Mouse (Mus musculus) limb, embryonic 14.5 days (tissue): Measurements from ENCODE around the gene RPS10-NUDT3. TPM values are rescaled to one million over a fixed set of nuclear protein-coding genes. Genes with fewer than 3 reads are reported as not detected.

Experiments
- ATAC-seq: fragments of 200-750 bp; cut with Nextera tagmentation; 2 replicates; pipeline ENCODE4 v1.8.0; 2017; ENCODE audit warnings: low read depth, moderate number of reproducible peaks, moderate TSS enrichment; ENCODE audit not compliant: low FRiP score
- DNase-seq: peaks from one replicate; pipeline ENCODE4 v3.0.0-alpha.2; 2015; ENCODE audit warnings: low spot score
- H3K27ac ChIP-seq: fragments of 300-500 bp; sonication (generic); replicated peaks from 2 replicates; pipeline ENCODE4 v1.5.1; 2014; ENCODE audit warnings: low read depth, mild to moderate bottlenecking, low read length, moderate library complexity, mixed read lengths
- H3K27me3 ChIP-seq: fragments of 300-500 bp; sonication (generic); 2 replicates; pipeline ENCODE4 v1.6.1; 2014; ENCODE audit warnings: low read length, mixed read lengths; ENCODE audit not compliant: control insufficient read depth, insufficient read depth
- H3K36me3 ChIP-seq: fragments of 300-500 bp; sonication (generic); 2 replicates; pipeline ENCODE4 v1.6.1; 2014; ENCODE audit warnings: mild to moderate bottlenecking, low read length, moderate library complexity, mixed read lengths; ENCODE audit not compliant: control insufficient read depth, insufficient read depth
- H3K4me1 ChIP-seq: fragments of 300-500 bp; sonication (generic); 2 replicates; pipeline ENCODE4 v1.6.1; 2014; ENCODE audit warnings: antibody characterized with exemption, low read length, mixed read lengths; ENCODE audit not compliant: control insufficient read depth, insufficient read depth
- H3K4me2 ChIP-seq: fragments of 300-500 bp; sonication (generic); replicated peaks from 2 replicates; pipeline ENCODE4 v1.6.1; 2014; ENCODE audit warnings: low read depth, mild to moderate bottlenecking, low read length, moderate library complexity; ENCODE audit not compliant: severe bottlenecking
- H3K4me3 ChIP-seq: fragments of 300-500 bp; sonication (generic); replicated peaks from 2 replicates; pipeline ENCODE4 v1.5.1; 2014; ENCODE audit warnings: low read length
- H3K9ac ChIP-seq: fragments of 300-500 bp; sonication (generic); 2 replicates; pipeline ENCODE4 v1.6.1; 2014; ENCODE audit warnings: mild to moderate bottlenecking, low read depth, low read length, moderate library complexity; ENCODE audit not compliant: severe bottlenecking
- H3K9me3 ChIP-seq: fragments of 300-500 bp; sonication (generic); 2 replicates; pipeline ENCODE4 v1.6.1; 2016; ENCODE audit warnings: low read length; ENCODE audit not compliant: control insufficient read depth
- POLR2A ChIP-seq: fragments of 200-500 bp; IDR thresholded peaks from 2 replicates; pipeline ENCODE4 v1.8.0; 2012; ENCODE audit warnings: inconsistent platforms, mild to moderate bottlenecking, moderate library complexity, borderline replicate concordance; ENCODE audit not compliant: insufficient read depth, insufficient read length; ENCODE audit errors: extremely low read depth
- WGBS: fragments of 180-500 bp; shearing (Covaris S2); extraction: QIAGEN DNeasy Blood & Tissue Kit; methylation state at CpG from one replicate; pipeline ENCODE4 v1.1.7; 2014; 5-methylcytosine and 5-hydroxymethylcytosine counted together
- polyA plus RNA-seq, 2 experiments: library from polyadenylated mRNA; depleted of rRNA in 1 of 2; stranded (reverse) in 1 of 2; unstranded in 1 of 2; fragments of >200 nt; fragmentation: Nextera tagmentation in 1 of 2; extraction: Ambion mirVana in 1 of 2; gene quantifications; 2 replicates each; pipeline versions ENCODE4 v1.2.1 to v1.2.3; 2012 to 2014

RPS10-NUDT3 gene
- polyA plus RNA-seq, 2 experiments: 0.11 TPM; not detected in 1

- Histone ChIP-seq H3K9me3 (no peaks in the 10 kb centered on the region), H3K4me1 (peaks cover 29% of the 10 kb centered on the region; the same call in 1 of the 2 replicates), H3K4me3 (no peak overlapping the region), H3K27ac (no peak overlapping the region), H3K9ac (no peak overlapping the region), H3K36me3 (peaks cover 8% of the 10 kb centered on the region), H3K4me2 (no peak overlapping the region), H3K27me3 (no peaks in the 10 kb centered on the region)
- ATAC-seq (no peak), DNase-seq (no peak)
- 81% methylated on average over 7 of the region's 7 CpGs for WGBS
- TF ChIP-seq POLR2A: no peak
Measured at GRCm38 (mm10) chr17:27609576-27609975, 25.4 kb downstream of the RPS10-NUDT3 start.

- Histone ChIP-seq H3K9ac (no peak overlapping the region), H3K4me2 (no peak overlapping the region), H3K9me3 (no peaks in the 10 kb centered on the region), H3K4me3 (no peak overlapping the region), H3K27me3 (no peaks in the 10 kb centered on the region), H3K27ac (no peak overlapping the region), H3K4me1 (peaks cover 20% of the 10 kb centered on the region), H3K36me3 (peaks cover 15% of the 10 kb centered on the region)
- no peak for TF ChIP-seq POLR2A
- peak; percentile 32 for DNase-seq
- no peak for ATAC-seq
- WGBS: 64% methylated on average over 21 of the region's 21 CpGs
Measured at GRCm38 (mm10) chr17:27603522-27604234, 31.3 kb downstream of the RPS10-NUDT3 start.

GRCm38 (mm10) chr17:27603036-27603435 lies 32.0 kb downstream of the RPS10-NUDT3 start:
- 81% methylated on average over 2 of the region's 2 CpGs for WGBS
- no peak overlapping the region for H3K27ac ChIP-seq
- no peak for ATAC-seq

GRCm38 (mm10) chr17:27600869-27601268 lies 34.2 kb downstream of the RPS10-NUDT3 start:
- no peaks in the 10 kb centered on the region for H3K9me3 ChIP-seq
- DNase-seq (no peak), ATAC-seq (no peak)
- no peak overlapping the region for H3K27ac ChIP-seq
- H3K9ac ChIP-seq: no peak overlapping the region
- no peak for TF ChIP-seq POLR2A
- no peak overlapping the region for H3K4me2 ChIP-seq
- H3K4me3 ChIP-seq: no peak overlapping the region
- H3K27me3 ChIP-seq: no peaks in the 10 kb centered on the region
- peaks cover 16% of the 10 kb centered on the region for H3K4me1 ChIP-seq
- 68% methylated on average over 5 of the region's 5 CpGs for WGBS
- H3K36me3 ChIP-seq: peaks cover 20% of the 10 kb centered on the region

More at GRCm38 (mm10) chr17:27603036-27603435, 32.0 kb downstream of the RPS10-NUDT3 start:
- Histone ChIP-seq H3K9ac (no peak overlapping the region), H3K27me3 (no peaks in the 10 kb centered on the region), H3K36me3 (peaks cover 10% of the 10 kb centered on the region), H3K4me3 (no peak overlapping the region), H3K9me3 (no peaks in the 10 kb centered on the region), H3K4me1 (peaks cover 20% of the 10 kb centered on the region), H3K4me2 (no peak overlapping the region)
- no peak for DNase-seq
- TF ChIP-seq POLR2A: no peak

GRCm38 (mm10) chr17:27600286-27600685 lies 34.7 kb downstream of the RPS10-NUDT3 start:
- peaks cover 24% of the 10 kb centered on the region for H3K36me3 ChIP-seq
- no peaks in the 10 kb centered on the region for H3K27me3 ChIP-seq
- H3K27ac ChIP-seq: no peak overlapping the region
- no peak overlapping the region for H3K4me2 ChIP-seq
- H3K4me3 ChIP-seq: no peak overlapping the region
- ATAC-seq (no peak), DNase-seq (no peak)
- no peak for TF ChIP-seq POLR2A
- WGBS: 88% methylated on average over 3 of the region's 3 CpGs
- H3K9me3 ChIP-seq: no peaks in the 10 kb centered on the region
- peaks cover 16% of the 10 kb centered on the region for H3K4me1 ChIP-seq
- H3K9ac ChIP-seq: no peak overlapping the region
